Mouse (Mus musculus) hindbrain, embryonic 13.5 days (tissue): Measurements from ENCODE around the gene Nhlh1. TPM values are rescaled to one million over a fixed set of nuclear protein-coding genes. Genes with fewer than 3 reads are reported as not detected.
A peak's percentile ranks its signal among the peaks of the same experiment; 100 is the strongest.

Experiments used
- ATAC-seq: fragments of 200-750 bp; cut with Nextera tagmentation; 2 replicates; pipeline ENCODE4 v1.8.0; 2017; ENCODE audit warnings: moderate TSS enrichment; ENCODE audit not compliant: low FRiP score
- H3K27ac ChIP-seq: fragments of 300-500 bp; sonication (generic); 2 replicates; pipeline ENCODE4 v1.5.1; 2015; ENCODE audit warnings: inconsistent platforms, mild to moderate bottlenecking, moderate library complexity
- H3K27me3 ChIP-seq: fragments of 300-500 bp; sonication (generic); 2 replicates; pipeline ENCODE4 v1.6.1; 2015; ENCODE audit warnings: mild to moderate bottlenecking, inconsistent platforms
- H3K36me3 ChIP-seq: fragments of 300-500 bp; sonication (generic); 2 replicates; pipeline ENCODE4 v1.6.1; 2015; ENCODE audit warnings: mild to moderate bottlenecking, inconsistent platforms
- H3K4me1 ChIP-seq: fragments of 300-500 bp; sonication (generic); replicated peaks from 2 replicates; pipeline ENCODE4 v1.6.1; 2015; ENCODE audit warnings: inconsistent platforms
- H3K4me2 ChIP-seq: fragments of 300-500 bp; sonication (generic); 2 replicates; pipeline ENCODE4 v1.6.1; 2015; ENCODE audit warnings: inconsistent platforms, mild to moderate bottlenecking, moderate library complexity
- H3K4me3 ChIP-seq: fragments of 300-500 bp; sonication (generic); 2 replicates; pipeline ENCODE4 v1.5.1; 2015; ENCODE audit warnings: mild to moderate bottlenecking, inconsistent platforms
- H3K9ac ChIP-seq: fragments of 300-500 bp; sonication (generic); 2 replicates; pipeline ENCODE4 v1.6.1; 2015; ENCODE audit warnings: mild to moderate bottlenecking, inconsistent platforms
- H3K9me3 ChIP-seq: fragments of 300-500 bp; sonication (generic); 2 replicates; pipeline ENCODE4 v1.6.1; 2016; ENCODE audit warnings: inconsistent platforms
- WGBS: fragments of 180-500 bp; shearing (Covaris S2); methylation state at CpG from one replicate; pipeline ENCODE4 v1.1.7; 2015; 5-methylcytosine and 5-hydroxymethylcytosine counted together
- polyA plus RNA-seq: library from polyadenylated mRNA; unstranded; fragments of >200 nt; fragmentation: Nextera tagmentation; extraction: Ambion mirVana; gene quantifications from 2 replicates; pipeline ENCODE4 v1.2.1, GENCODE M21; 2015

Gene Nhlh1
- polyA plus RNA-seq, 1 experiment from 2014 or later: 9.8 TPM

DNA sequence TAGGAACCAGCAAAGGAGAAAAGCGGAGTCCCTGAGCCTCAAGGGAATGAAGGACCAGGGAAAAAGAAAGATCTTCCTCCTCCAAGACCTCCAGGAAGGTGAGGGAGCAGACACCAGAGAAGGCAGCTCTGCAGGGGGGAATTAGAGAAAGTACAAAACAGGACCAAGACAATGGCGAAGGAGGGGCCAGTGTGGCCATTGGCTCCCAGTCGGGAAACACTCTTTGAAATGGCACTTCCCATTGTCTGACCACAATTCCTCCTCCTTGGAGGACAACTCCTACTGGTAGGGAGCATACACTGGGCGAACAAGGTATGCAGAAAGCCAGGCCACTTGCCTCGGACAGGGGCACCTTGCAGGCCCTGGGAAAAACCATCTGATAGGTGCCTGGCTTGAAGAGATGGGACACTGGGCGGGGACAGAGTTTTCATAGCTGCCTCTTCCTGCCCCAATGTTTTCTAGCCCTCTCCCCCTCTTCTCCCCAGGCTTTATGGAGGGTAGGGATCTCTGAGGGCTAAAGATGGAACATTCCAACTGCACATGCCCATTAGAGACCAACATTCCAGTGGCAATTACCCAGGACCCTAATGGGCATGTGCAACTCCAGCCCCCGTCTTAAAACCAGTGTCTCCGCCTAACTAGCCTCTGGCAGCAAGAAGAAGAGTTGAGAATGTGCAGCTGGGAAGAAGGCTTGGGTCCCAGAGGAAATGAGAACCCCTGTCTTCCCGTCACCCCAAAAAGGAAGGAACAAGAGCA lies 33.1 kb downstream of the Nhlh1 start:
- no peaks in the 10 kb centered on the region for H3K9me3 ChIP-seq
- H3K27me3 ChIP-seq: no peaks in the 10 kb centered on the region
- H3K9ac ChIP-seq: peak overlapping the region; percentile 95
- no peak for ATAC-seq
- peak overlapping the region; percentile 93 for H3K4me2 ChIP-seq
- H3K4me1 ChIP-seq: peaks cover 81% of the 10 kb centered on the region
- WGBS: 15% methylated on average over 9 of the region's 9 CpGs
- H3K36me3 ChIP-seq: peaks cover 5% of the 10 kb centered on the region; the same call in 1 of the 2 replicates
- peak overlapping the region; percentile 98 for H3K27ac ChIP-seq
- peak overlapping the region; percentile 73 for H3K4me3 ChIP-seq

DNA sequence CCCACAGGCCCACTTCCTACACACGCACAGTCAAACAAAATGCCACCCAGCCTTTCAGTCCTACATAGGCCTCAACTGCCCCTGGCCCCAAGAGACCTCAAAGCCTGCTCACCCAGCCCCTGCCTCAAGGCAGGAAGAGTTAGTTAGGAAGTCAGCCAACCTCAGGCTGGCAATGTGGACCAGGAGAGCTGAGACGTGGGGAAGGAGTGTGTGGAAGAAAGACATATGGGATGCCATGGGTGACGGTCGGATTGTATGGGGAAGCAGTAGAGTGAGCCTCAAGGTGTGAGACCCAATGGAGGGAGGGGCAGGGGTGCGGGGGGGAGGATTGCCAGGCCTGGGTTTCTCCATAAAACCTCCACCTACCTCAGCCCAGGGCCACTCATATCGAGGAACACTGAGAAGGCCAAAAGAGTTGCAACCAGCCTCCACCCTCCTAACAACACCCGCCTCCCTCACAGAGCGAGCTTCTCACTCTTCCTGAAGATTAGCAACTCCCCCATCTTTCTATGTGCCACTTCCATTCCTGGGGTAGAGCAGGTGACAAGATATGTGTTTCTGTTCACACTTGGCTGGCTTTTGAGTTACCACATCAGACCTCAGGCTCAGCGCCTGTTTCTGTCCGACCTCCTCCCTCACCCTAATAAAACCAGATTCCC lies 37.4 kb downstream of the Nhlh1 start:
- WGBS: 59% methylated on average over 10 of the region's 10 CpGs
- peaks cover 96% of the 10 kb centered on the region for H3K4me1 ChIP-seq
- H3K4me2 ChIP-seq: peak overlapping the region; percentile 19; the same call in 1 of the 2 replicates
- peaks cover 5% of the 10 kb centered on the region; the same call in 1 of the 2 replicates for H3K36me3 ChIP-seq
- no peaks in the 10 kb centered on the region for H3K27me3 ChIP-seq
- H3K9ac ChIP-seq: peak overlapping the region; percentile 64
- no peaks in the 10 kb centered on the region for H3K9me3 ChIP-seq
- no peak for ATAC-seq
- no peak overlapping the region for H3K4me3 ChIP-seq
- peak overlapping the region; percentile 93 for H3K27ac ChIP-seq

DNA sequence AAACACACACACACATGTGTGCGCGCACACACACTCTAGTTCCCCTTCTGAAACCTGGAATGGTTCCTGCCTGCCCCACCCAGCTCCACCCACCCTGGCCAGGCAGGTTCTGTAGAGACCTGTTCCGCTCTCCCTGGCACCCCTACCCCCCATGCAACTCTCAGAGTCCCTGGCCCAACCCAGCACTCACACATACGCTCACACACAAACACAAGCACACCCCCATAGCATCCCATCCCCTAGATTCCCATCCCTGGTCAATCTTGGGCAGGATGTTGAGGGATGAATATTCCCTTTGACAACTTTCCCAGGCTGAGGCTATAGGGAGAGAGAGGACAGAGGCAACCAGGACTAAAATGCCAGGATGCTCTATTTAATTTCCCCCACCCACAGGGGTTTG lies 38.0 kb downstream of the Nhlh1 start:
- Histone ChIP-seq H3K4me3 (no peak overlapping the region), H3K27me3 (no peaks in the 10 kb centered on the region), H3K9ac (peak overlapping the region; percentile 64), H3K36me3 (peaks cover 5% of the 10 kb centered on the region; the same call in 1 of the 2 replicates), H3K4me1 (peaks cover 96% of the 10 kb centered on the region), H3K4me2 (peak overlapping the region; percentile 19; the same call in 1 of the 2 replicates), H3K9me3 (no peaks in the 10 kb centered on the region), H3K27ac (peak overlapping the region; percentile 93)
- 82% methylated on average over 4 of the region's 4 CpGs for WGBS
- ATAC-seq: no peak

DNA sequence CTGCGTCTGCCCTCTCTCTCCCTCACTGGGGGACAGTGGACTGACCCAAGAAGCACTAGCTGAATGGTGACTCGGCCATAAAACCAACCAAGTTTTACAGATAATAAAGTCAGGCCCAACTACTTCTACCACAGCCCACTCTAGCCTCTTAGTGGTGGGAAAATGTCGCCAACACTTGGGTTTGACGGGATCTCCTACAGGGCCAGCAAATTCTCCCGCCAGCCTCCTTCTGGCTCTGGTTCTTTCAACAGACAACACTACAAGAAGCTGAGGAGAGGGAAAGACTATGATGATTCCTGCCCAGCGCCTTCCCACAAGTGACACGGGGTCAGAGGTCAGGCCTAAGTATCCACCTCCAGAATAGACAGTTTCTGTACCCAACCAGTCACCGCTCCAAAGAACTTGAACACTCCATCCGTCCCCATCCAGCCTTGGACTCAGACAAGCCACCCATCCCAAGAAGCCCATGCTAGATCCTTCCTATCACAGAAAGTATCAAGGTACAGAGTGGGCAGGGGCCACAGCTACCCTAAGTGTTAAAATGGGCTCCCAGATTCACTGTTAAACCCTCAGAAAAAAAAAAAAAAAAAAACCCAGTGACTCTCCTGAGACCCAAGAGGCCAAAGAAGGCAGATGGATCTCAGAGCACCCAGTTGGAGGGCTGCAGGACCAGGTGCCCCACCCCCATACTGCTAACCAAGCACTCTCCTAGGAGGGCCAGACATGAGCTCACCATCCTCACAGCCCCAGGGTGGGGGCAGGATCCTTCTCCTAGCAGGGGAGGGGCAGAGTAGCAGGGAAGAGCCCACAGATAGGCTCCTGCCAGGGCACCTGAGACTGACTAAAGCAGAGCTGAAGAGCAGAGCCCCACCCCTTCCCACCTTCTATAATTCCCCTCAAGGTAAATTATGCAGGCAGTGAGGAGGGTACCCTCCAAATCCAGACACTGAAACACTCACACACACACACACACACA lies 38.7 kb downstream of the Nhlh1 start:
- Histone ChIP-seq H3K9me3 (no peaks in the 10 kb centered on the region), H3K9ac (peak overlapping the region; percentile 64; the same call in 1 of the 2 replicates), H3K4me3 (no peak overlapping the region), H3K4me1 (peaks cover 96% of the 10 kb centered on the region), H3K4me2 (peak overlapping the region; percentile 45), H3K27me3 (no peaks in the 10 kb centered on the region), H3K36me3 (peaks cover 5% of the 10 kb centered on the region; the same call in 1 of the 2 replicates), H3K27ac (peak overlapping the region; percentile 93)
- no peak for ATAC-seq
- WGBS: 55% methylated on average over 9 of the region's 9 CpGs

DNA sequence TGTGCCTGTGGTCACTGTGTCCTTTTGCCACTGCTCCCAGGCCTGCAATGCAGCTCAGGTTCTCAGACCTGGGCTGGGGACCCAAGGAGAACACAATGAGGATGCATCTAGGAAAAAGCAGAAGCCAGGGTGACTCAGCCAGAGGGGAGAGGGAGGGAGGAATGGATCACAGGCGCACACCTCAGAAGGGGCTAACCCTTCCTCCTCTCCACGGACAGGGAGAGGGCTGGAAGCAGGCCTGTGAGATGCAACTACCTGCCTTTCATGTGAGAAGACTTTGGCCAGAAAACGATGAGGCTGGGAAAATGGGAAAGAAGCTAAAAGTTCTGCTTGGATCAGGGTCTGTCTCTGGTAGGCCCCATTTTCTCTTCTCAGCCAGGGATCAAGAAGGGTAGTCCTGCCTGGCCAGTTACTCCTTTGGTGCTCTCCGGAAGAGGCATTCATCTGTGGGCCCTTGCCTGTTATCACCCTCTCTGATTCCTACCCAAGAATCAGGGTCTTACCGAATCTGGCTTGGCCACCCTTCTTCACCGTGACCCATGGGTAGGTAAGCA lies 39.8 kb downstream of the Nhlh1 start:
- H3K9ac ChIP-seq: peak overlapping the region; percentile 64
- WGBS: 47% methylated on average over 6 of the region's 6 CpGs
- no peaks in the 10 kb centered on the region for H3K27me3 ChIP-seq
- ATAC-seq: peak; percentile 0; the same call in 1 of the 2 replicates
- H3K4me1 ChIP-seq: peaks cover 98% of the 10 kb centered on the region
- 0 out of 2 replicates have a peak overlapping the region, but pooled peaks have one; percentile 7 for H3K4me3 ChIP-seq
- peak overlapping the region; percentile 45 for H3K4me2 ChIP-seq
- H3K36me3 ChIP-seq: peaks cover 12% of the 10 kb centered on the region
- peak overlapping the region; percentile 93 for H3K27ac ChIP-seq
- H3K9me3 ChIP-seq: no peaks in the 10 kb centered on the region

DNA sequence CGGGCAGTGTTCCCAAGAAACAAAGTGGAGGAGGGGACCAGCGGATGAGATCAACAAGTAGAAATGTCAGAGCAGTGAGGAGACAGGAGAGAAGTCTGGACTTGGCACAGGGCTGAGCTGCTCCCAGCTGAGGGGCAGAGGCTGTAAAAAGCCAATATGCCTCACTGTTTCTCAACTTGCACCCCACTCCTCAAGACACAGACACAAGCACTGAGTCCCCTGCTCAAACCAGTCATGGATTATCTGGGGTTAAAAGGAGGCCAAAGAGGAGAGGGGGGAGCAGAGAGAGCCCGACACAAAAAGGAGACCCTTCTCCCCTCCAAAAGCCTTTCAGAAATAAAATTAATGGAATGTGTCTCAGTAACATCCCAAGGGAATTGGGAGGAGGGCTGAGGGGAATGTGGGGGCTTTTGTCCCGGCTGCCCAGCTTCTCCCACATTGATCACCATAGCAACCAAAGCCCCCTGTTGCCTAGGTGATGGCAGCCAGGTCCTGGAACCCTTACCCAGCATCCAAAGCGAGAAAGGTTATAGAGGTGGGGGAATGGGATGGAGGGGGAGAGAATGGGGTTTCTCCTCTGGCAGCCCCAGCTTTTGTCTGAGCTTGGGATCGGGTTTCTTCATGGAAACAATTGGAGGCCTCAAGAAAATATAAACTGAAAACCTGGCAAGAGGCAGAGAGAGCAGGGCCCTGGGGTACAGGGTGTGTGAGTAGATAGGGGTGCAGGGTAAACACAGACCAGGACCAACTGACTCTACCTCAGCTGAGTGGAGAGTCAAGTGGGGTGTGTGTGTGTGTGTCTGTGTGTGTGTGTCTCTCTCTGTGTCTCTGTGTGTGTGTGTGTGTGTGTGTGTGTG lies 40.5 kb downstream of the Nhlh1 start:
- 7% methylated on average over 6 of the region's 6 CpGs for WGBS
- 0 out of 2 replicates have a peak overlapping the region, but pooled peaks have one; percentile 7 for H3K4me3 ChIP-seq
- peak overlapping the region; percentile 45 for H3K4me2 ChIP-seq
- no peaks in the 10 kb centered on the region for H3K27me3 ChIP-seq
- peak overlapping the region; percentile 93 for H3K27ac ChIP-seq
- H3K9ac ChIP-seq: peak overlapping the region; percentile 64
- peaks cover 97% of the 10 kb centered on the region for H3K4me1 ChIP-seq
- peaks cover 13% of the 10 kb centered on the region for H3K36me3 ChIP-seq
- peak; percentile 79 for ATAC-seq
- H3K9me3 ChIP-seq: no peaks in the 10 kb centered on the region

DNA sequence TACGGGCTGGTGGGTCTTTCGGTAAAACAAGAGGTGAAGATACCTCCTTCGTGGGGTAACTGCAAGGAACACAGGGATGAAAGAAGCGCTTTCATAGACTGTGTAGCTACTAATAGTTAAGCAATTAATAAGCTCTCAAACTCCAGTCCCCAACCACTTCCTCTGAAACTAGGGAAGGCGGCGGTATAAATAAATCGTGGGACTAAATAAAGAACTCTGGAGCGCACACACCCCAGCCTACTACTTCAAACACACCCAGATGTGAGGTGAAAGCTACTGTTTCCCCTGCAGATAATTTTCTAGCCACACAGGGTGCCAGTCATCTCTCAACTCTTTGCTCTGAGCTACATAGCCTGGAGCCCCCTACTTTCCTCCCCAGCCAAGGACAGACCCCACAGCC lies 41.3 kb downstream of the Nhlh1 start:
- H3K9ac ChIP-seq: peak overlapping the region; percentile 64
- peak overlapping the region; percentile 45 for H3K4me2 ChIP-seq
- peaks cover 97% of the 10 kb centered on the region for H3K4me1 ChIP-seq
- no peaks in the 10 kb centered on the region for H3K9me3 ChIP-seq
- peaks cover 22% of the 10 kb centered on the region for H3K36me3 ChIP-seq
- H3K27ac ChIP-seq: peak overlapping the region; percentile 93
- no peaks in the 10 kb centered on the region for H3K27me3 ChIP-seq
- no peak for ATAC-seq
- H3K4me3 ChIP-seq: 0 out of 2 replicates have a peak overlapping the region, but pooled peaks have one; percentile 1
- WGBS: 36% methylated on average over 8 of the region's 8 CpGs

DNA sequence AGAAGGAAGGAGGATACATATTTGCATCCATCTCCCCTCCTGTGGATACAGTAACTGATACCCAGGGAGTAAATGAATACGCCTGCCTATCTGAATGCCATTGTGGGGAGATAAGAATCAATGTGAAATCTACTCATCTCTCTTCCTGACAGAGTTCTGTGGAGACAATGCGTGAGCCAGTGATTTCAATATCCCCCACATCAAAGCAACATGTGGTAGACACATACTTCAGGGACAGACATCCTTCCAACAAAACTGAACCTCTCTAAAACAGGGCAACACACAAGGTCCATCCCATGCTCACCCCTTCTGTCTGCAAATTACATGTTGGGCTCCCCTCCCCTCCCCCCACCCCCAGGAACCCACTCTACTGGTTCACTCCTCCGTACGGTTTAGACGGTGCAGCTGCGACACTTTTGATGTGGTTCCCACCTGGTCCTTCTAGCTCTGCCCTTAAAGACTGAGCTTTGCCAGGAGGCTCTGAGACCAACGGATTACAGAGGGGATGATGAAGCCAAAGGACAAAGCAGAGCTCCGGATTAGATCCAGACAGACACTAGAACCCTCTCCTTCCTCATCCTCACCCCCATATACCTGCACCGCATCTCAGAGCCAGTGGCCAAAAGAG lies 41.9 kb downstream of the Nhlh1 start:
- peaks cover 27% of the 10 kb centered on the region for H3K36me3 ChIP-seq
- H3K9ac ChIP-seq: peak overlapping the region; percentile 64
- ATAC-seq: no peak
- H3K27ac ChIP-seq: peak overlapping the region; percentile 93
- H3K9me3 ChIP-seq: no peaks in the 10 kb centered on the region
- 31% methylated on average over 9 of the region's 9 CpGs for WGBS
- H3K4me1 ChIP-seq: peaks cover 95% of the 10 kb centered on the region
- H3K27me3 ChIP-seq: no peaks in the 10 kb centered on the region
- H3K4me2 ChIP-seq: peak overlapping the region; percentile 45
- 0 out of 2 replicates have a peak overlapping the region, but pooled peaks have one; percentile 1 for H3K4me3 ChIP-seq

DNA sequence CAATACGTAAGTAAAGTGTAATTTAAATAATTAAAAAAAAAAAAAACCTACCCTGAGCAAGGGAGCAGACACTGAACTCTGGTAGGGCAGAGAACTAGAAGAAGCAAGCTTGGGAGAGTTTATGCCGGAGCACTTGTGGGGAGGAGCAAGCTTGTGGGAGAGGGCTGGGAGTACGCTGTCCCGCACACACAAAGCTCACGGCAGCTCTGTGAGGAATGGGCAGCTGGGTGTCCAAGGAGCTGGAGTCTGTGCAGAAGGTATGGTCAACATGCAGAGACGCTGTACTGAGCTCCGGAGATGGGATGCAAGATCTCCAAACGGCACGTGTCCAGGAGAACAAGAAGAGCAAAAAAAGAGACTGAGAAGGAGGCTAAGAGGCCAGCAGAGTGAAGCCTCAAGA lies 42.6 kb downstream of the Nhlh1 start:
- Histone ChIP-seq H3K4me1 (peaks cover 89% of the 10 kb centered on the region), H3K4me2 (peak overlapping the region; percentile 45), H3K4me3 (0 out of 2 replicates have a peak overlapping the region, but pooled peaks have one; percentile 0), H3K9ac (peak overlapping the region; percentile 64), H3K27ac (peak overlapping the region; percentile 93), H3K36me3 (peaks cover 29% of the 10 kb centered on the region), H3K27me3 (no peaks in the 10 kb centered on the region), H3K9me3 (no peaks in the 10 kb centered on the region)
- ATAC-seq: no peak
- WGBS: 19% methylated on average over 9 of the region's 9 CpGs

DNA sequence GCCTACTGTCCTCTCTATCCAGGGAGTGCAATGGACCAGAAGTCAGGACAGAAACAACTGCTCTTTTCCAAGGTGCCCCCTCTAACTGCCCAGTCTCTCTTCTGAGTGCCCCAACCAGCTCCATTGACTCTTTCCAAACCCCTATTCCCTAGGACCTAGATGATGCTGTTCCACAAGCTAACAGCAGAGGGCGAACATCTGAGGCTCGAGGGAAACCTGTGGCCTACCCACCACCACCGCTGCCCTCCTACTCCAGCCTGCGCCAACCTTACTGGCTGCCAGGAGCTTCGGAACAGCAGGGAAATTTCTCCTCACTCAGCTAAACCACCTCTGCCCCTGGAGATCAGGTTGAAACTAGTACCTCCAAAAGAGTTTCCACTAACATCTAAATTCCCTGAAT lies 45.3 kb downstream of the Nhlh1 start:
- Histone ChIP-seq H3K36me3 (peaks cover 57% of the 10 kb centered on the region), H3K9ac (no peak overlapping the region), H3K27me3 (no peaks in the 10 kb centered on the region), H3K4me2 (no peak overlapping the region), H3K9me3 (no peaks in the 10 kb centered on the region), H3K4me3 (no peak overlapping the region), H3K27ac (peak overlapping the region; percentile 93; the same call in 1 of the 2 replicates), H3K4me1 (peaks cover 62% of the 10 kb centered on the region)
- 0 out of 2 replicates have a peak, but pooled peaks have one; percentile 6 for ATAC-seq
- WGBS: 10% methylated on average over 5 of the region's 5 CpGs
